Comparison of ENCODE assay signal across 17 mouse cellular contexts in the genomic region with DNA sequence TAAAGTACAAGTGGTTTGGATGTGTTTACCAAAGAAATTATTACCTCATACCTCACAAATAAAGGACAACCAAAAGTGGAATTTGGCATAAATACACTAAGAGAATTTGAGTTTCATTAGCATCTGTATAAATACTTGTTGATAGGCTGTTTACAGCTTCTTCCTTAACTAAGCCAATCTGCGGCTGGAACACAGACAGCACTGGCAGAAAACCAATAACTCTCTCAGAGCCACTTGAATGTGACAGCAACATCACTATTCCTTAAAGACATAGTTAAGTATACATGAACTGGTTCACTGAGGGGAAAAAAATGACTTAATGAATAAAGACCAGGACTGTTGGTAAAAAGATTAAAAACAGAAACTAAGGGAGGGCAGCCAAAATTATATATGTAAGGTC. TPM values are rescaled to one million over a fixed set of nuclear protein-coding genes. Genes with fewer than 3 reads are reported as not detected.
"Had no signal": no experiment of that assay in that cellular context is flagged by ENCODE, and none has a peak within 500 bp of the region (broad histone marks: within the 10 kb centered on the region; RNA-seq: fewer than 3 reads in every experiment).

No protein-coding gene starts in this region.

- H3K4me2 ChIP-seq: limb, embryonic 15.5 days; liver, embryonic 12.5 days; lung, embryonic 15.5 days; midbrain, embryonic 13.5 days; neural tube, embryonic 15.5 days had no signal

- H3K4me3 ChIP-seq: limb, embryonic 15.5 days; liver, embryonic 12.5 days; lung, embryonic 15.5 days; midbrain, embryonic 13.5 days; myocyte; neural tube, embryonic 15.5 days had no signal

- H3K27me3 ChIP-seq: limb, embryonic 15.5 days; liver, embryonic 12.5 days; lung, embryonic 15.5 days; midbrain, embryonic 13.5 days; neural tube, embryonic 15.5 days had no signal

- H3K27ac ChIP-seq: limb, embryonic 15.5 days; liver, embryonic 12.5 days; lung, embryonic 15.5 days; midbrain, embryonic 13.5 days; neural tube, embryonic 15.5 days had no signal

- H3K4me1 ChIP-seq: limb, embryonic 15.5 days; liver, embryonic 12.5 days; lung, embryonic 15.5 days; midbrain, embryonic 13.5 days; neural tube, embryonic 15.5 days had no signal

- ATAC-seq: liver, embryonic 12.5 days; midbrain, embryonic 13.5 days had no signal

- DNase-seq: kidney, adult 9 months; kidney, postnatal 10 days; right cerebral cortex, adult 18-20 months; right cerebral cortex, postnatal 25 days; thymus, postnatal 36 days had no signal

- H3K9ac ChIP-seq: limb, embryonic 15.5 days; liver, embryonic 12.5 days; lung, embryonic 15.5 days; midbrain, embryonic 13.5 days; neural tube, embryonic 15.5 days had no signal

- H3K36me3 ChIP-seq: limb, embryonic 15.5 days; liver, embryonic 12.5 days; lung, embryonic 15.5 days; midbrain, embryonic 13.5 days; neural tube, embryonic 15.5 days had no signal

- H3K9me3 ChIP-seq: limb, embryonic 15.5 days; liver, embryonic 12.5 days; lung, embryonic 15.5 days; midbrain, embryonic 13.5 days; neural tube, embryonic 15.5 days had no signal

RNA-seq across cellular contexts. Expression of a gene that starts 56.1 kb away (rescaled TPM):
- total RNA-seq: layer of hippocampus, postnatal 14 days; left cerebral cortex, adult 18-20 months; megakaryocyte-erythroid progenitor cell, adult 5-6 weeks had no signal
- polyA plus RNA-seq: large intestine, adult 2 months; liver, embryonic 16.5 days; small intestine, adult 2 months had no signal
